Mouse (Mus musculus) midbrain, embryonic 14.5 days (tissue): ENCODE data around the gene Fmr1nb. TPM values are rescaled to one million over a fixed set of nuclear protein-coding genes. Genes with fewer than 3 reads are reported as not detected.
"Not testable (repeated sequence)": the region's sequence is repeated elsewhere in the genome, so short reads cannot be mapped to it uniquely, and the experiment has no call there.

Experiments used
- ATAC-seq: fragments of 200-750 bp; cut with Nextera tagmentation; 2 replicates; pipeline ENCODE4 v1.8.0; 2017; ENCODE audit warnings: moderate number of reproducible peaks, moderate library complexity; ENCODE audit not compliant: low FRiP score, low TSS enrichment
- DNase-seq: peaks from one replicate; pipeline ENCODE4 v3.0.0-alpha.2; 2015
- H3K27ac ChIP-seq: fragments of 300-500 bp; sonication (generic); replicated peaks from 2 replicates; pipeline ENCODE4 v1.5.1; 2014; ENCODE audit warnings: mild to moderate bottlenecking, low read depth, low read length, moderate library complexity
- H3K27me3 ChIP-seq: fragments of 300-500 bp; sonication (generic); 2 replicates; pipeline ENCODE4 v1.6.1; 2014; ENCODE audit warnings: low read length, control low read depth, mixed read lengths; ENCODE audit not compliant: control insufficient read depth, insufficient read depth
- H3K36me3 ChIP-seq: fragments of 300-500 bp; sonication (generic); 2 replicates; pipeline ENCODE4 v1.6.1; 2014; ENCODE audit warnings: low read length, control low read depth; ENCODE audit not compliant: control insufficient read depth, insufficient read depth
- H3K4me1 ChIP-seq: fragments of 300-500 bp; sonication (generic); 2 replicates; pipeline ENCODE4 v1.6.1; 2014; ENCODE audit warnings: mild to moderate bottlenecking, antibody characterized with exemption, low read length, control low read depth; ENCODE audit not compliant: control insufficient read depth, insufficient read depth
- H3K4me2 ChIP-seq: fragments of 300-500 bp; sonication (generic); 2 replicates; pipeline ENCODE4 v1.6.1; 2014; ENCODE audit warnings: mild to moderate bottlenecking, low read length, moderate library complexity
- H3K4me3 ChIP-seq: fragments of 300-500 bp; sonication (generic); replicated peaks from 2 replicates; pipeline ENCODE4 v1.5.1; 2014; ENCODE audit warnings: low read depth, low read length
- H3K9ac ChIP-seq: fragments of 300-500 bp; sonication (generic); replicated peaks from 2 replicates; pipeline ENCODE4 v1.6.1; 2014; ENCODE audit warnings: mild to moderate bottlenecking, low read length, moderate library complexity
- H3K9me3 ChIP-seq: fragments of 300-500 bp; sonication (generic); 2 replicates; pipeline ENCODE4 v1.6.1; 2016; ENCODE audit warnings: low read length, control low read depth, mixed read lengths; ENCODE audit not compliant: control insufficient read depth
- WGBS: fragments of 180-500 bp; shearing (Covaris S2); extraction: QIAGEN DNeasy Blood & Tissue Kit; methylation state at CpG from one replicate; pipeline ENCODE4 v1.1.7; 2014; 5-methylcytosine and 5-hydroxymethylcytosine counted together
- polyA plus RNA-seq: library from polyadenylated mRNA; unstranded; fragments of >200 nt; fragmentation: Nextera tagmentation; extraction: Ambion mirVana; gene quantifications from 2 replicates; pipeline ENCODE4 v1.2.1, GENCODE M21; 2014

Fmr1nb gene
- polyA plus RNA-seq = not detected in 2 replicates

GRCm38 (mm10) chrX:68761606-68762005 is at the start of gene Fmr1nb:
Gene Fmr1nb (plus strand): TSS chrX:68761839.
- H3K36me3 ChIP-seq = no peaks in the 10 kb centered on the region
- no peak within 1 kb of the TSS for H3K4me2 ChIP-seq
- no peaks in the 10 kb centered on the region for H3K27me3 ChIP-seq
- ATAC-seq (no peak), DNase-seq (no peak)
- no peaks in the 10 kb centered on the region for H3K9me3 ChIP-seq
- 88% methylated on average over 15 of the region's 15 CpGs for WGBS
- no peaks in the 10 kb centered on the region for H3K4me1 ChIP-seq
- H3K4me3 ChIP-seq = no peak within 1 kb of the TSS
- no peak within 1 kb of the TSS for H3K27ac ChIP-seq
- no peak within 1 kb of the TSS for H3K9ac ChIP-seq

DNA sequence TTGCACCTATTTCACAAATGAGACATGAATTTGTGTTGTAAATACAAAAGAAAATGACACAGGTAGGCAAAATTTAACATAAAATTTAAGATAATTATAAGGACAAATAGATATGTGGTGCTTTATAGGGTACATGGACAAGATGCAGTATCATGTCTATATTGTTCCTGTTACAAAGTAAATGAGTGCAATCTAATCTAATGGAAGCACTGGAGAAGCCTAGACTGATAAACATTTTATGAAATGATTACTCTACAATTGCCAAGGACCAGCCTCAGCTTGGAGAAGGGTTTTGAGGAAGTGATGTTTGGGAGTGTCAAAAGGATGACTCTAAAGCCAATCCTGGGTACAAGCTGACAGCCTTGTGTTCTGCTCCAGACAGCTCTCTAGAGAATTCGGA is 24.7 kb upstream of the Fmr1nb start:
- Histone ChIP-seq H3K27ac (no peak overlapping the region), H3K9me3 (no peaks in the 10 kb centered on the region), H3K4me3 (no peak overlapping the region), H3K4me1 (no peaks in the 10 kb centered on the region), H3K36me3 (no peaks in the 10 kb centered on the region), H3K9ac (no peak overlapping the region), H3K4me2 (no peak overlapping the region), H3K27me3 (no peaks in the 10 kb centered on the region)
- WGBS = 45% methylated on average over 1 of the region's 1 CpGs
- DNase-seq (no peak), ATAC-seq (no peak)

- Histone ChIP-seq H3K27me3 (no peaks in the 10 kb centered on the region), H3K36me3 (no peaks in the 10 kb centered on the region), H3K4me3 (no peak overlapping the region), H3K9ac (no peak overlapping the region), H3K27ac (no peak overlapping the region), H3K9me3 (no peaks in the 10 kb centered on the region), H3K4me1 (no peaks in the 10 kb centered on the region), H3K4me2 (no peak overlapping the region)
- WGBS = 52% methylated on average over 2 of the region's 2 CpGs
- ATAC-seq (no peak), DNase-seq (no peak)
Observed at GRCm38 (mm10) chrX:68740088-68740487, 21.6 kb upstream of the Fmr1nb start.

DNA sequence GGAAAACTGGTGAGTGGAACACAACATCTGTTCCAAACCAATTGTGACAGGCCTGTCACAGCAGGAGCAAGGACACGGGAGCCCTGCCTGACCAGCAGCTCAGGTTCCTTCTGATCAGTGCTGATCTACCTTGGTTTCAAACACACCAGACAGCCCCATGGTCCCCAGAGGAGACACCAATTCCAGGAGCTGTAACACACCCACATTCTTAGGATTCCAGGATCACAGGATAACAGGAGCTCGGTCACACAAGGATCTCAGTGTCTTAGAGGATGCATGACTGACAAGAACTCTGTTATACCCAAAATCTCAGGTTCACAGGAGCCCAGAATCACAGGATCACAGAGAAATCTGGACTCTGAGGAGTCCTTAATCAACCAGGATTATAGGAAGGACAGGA is 58.8 kb downstream of the Fmr1nb start:
- H3K4me1 ChIP-seq, H3K4me3 ChIP-seq, H3K36me3 ChIP-seq, ATAC-seq, H3K9ac ChIP-seq, DNase-seq, H3K27me3 ChIP-seq, H3K9me3 ChIP-seq, H3K27ac ChIP-seq: not testable (repeated sequence)
- WGBS = 28% methylated on average over 2 of the region's 2 CpGs
- peak overlapping the region; percentile 46 for H3K4me2 ChIP-seq

- ATAC-seq (peak; percentile 75), DNase-seq (peak; percentile 39)
- H3K27ac ChIP-seq, H3K9ac ChIP-seq, H3K27me3 ChIP-seq, H3K9me3 ChIP-seq, H3K4me1 ChIP-seq, H3K36me3 ChIP-seq: not testable (repeated sequence)
- Histone ChIP-seq H3K4me3 (peak within 1 kb of the TSS; percentile 29), H3K4me2 (peak within 1 kb of the TSS; percentile 46)
- 18% methylated on average over 33 of the region's 36 CpGs for WGBS
Observed at GRCm38 (mm10) chrX:68821059-68821458, 59.4 kb downstream of the Fmr1nb start, which contains the start of gene Gm14698. Gene Gm14698 (plus strand): TSS chrX:68821093.

- 32% methylated on average over 5 of the region's 5 CpGs for WGBS
- Histone ChIP-seq H3K4me3 (no peak overlapping the region), H3K9ac (no peak overlapping the region), H3K36me3 (no peaks in the 10 kb centered on the region), H3K27ac (no peak overlapping the region), H3K9me3 (no peaks in the 10 kb centered on the region), H3K27me3 (no peaks in the 10 kb centered on the region), H3K4me2 (no peak overlapping the region), H3K4me1 (no peaks in the 10 kb centered on the region)
- DNase-seq (peak; percentile 82), ATAC-seq (no peak; the same call in 1 of the 2 replicates)
Observed at GRCm38 (mm10) chrX:68839548-68840444, 78.2 kb downstream of the Fmr1nb start.

Other genes starting within 250 kb of the Fmr1nb start
- gene Fmr1, start 83.3 kb upstream of the Fmr1nb start, polyA plus RNA-seq = 43.1 and 53.9 TPM in 2 replicates
- 2.2 and 4.5 TPM in 2 replicates for gene Gm14698, start 59.3 kb downstream of the Fmr1nb start, polyA plus RNA-seq
- not detected in 2 replicates for gene Gm6812, start 131.2 kb downstream of the Fmr1nb start, polyA plus RNA-seq